Mouse (Mus musculus): ENCODE data around the gene Itsn1.

Itsn1 gene

DNA sequence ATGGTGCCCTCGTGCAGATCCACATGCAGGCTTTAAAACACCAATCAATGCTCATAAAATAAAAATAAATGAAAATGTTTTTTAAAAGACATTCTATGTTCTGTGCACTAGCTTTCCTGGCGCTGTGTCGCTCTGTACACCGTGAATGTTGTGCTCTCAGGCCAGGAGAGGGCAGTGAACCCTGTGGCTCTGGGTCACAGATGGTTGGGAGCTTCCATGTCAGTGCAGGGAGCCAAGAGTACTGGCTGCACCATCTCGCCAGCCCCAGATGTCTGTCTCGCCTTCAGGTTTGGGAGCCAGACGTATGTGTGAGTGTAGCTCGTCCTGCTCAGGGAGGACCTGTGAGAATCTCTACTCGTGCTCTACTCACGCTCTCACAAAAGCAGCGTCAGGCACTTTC, 109.7 kb downstream of the Itsn1 start:
- Histone ChIP-seq H3K9me3 (ENCODE audit: low read length) (no peaks in the 10 kb centered on the region), H3K27me3 (ENCODE audit: insufficient read depth, low read length) (no peaks in the 10 kb centered on the region), H3K36me3 (ENCODE audit: insufficient read depth, low read length) (0 out of 2 replicates have a peak, but pooled peaks cover 9% of the 10 kb centered on the region), H3K4me3 (replicated peaks; ENCODE audit: low read length) (peak overlapping the region; percentile 43; the same call in 1 of the 2 replicates), H3K4me1 (replicated peaks; ENCODE audit: low read depth, low read length) (peaks cover 69% of the 10 kb centered on the region)
- no peak for TF ChIP-seq POU5F1 (IDR thresholded peaks at IDR 0.05; ENCODE audit: borderline replicate concordance, low read length)

GRCm38 (mm10) chr16:91839462-91839861, 110.4 kb downstream of the Itsn1 start:
- Histone ChIP-seq H3K36me3 (ENCODE audit: insufficient read depth, low read length) (0 out of 2 replicates have a peak, but pooled peaks cover 11% of the 10 kb centered on the region), H3K27me3 (ENCODE audit: insufficient read depth, low read length) (no peaks in the 10 kb centered on the region), H3K4me3 (replicated peaks; ENCODE audit: low read length) (peak overlapping the region; percentile 60), H3K9me3 (ENCODE audit: low read length) (no peaks in the 10 kb centered on the region), H3K4me1 (replicated peaks; ENCODE audit: low read depth, low read length) (peaks cover 74% of the 10 kb centered on the region)
- TF ChIP-seq POU5F1 (IDR thresholded peaks at IDR 0.05; ENCODE audit: borderline replicate concordance, low read length), result no peak
- TF ChIP-seq CTCF (conservative IDR thresholded peaks at IDR 0.05; ENCODE audit: low read length), result no peak
- no peak for TF ChIP-seq NANOG (IDR thresholded peaks at IDR 0.05; ENCODE audit: borderline replicate concordance, low read length)

GRCm38 (mm10) chr16:91841026-91841630, 112.0 kb downstream of the Itsn1 start:
- TF ChIP-seq CTCF (conservative IDR thresholded peaks at IDR 0.05; ENCODE audit: low read length) (no peak), NANOG (IDR thresholded peaks at IDR 0.05; ENCODE audit: borderline replicate concordance, low read length) (no peak), POU5F1 (IDR thresholded peaks at IDR 0.05; ENCODE audit: borderline replicate concordance, low read length) (no peak)
- H3K4me1 ChIP-seq (replicated peaks; ENCODE audit: low read depth, low read length), result peaks cover 78% of the 10 kb centered on the region

DNA sequence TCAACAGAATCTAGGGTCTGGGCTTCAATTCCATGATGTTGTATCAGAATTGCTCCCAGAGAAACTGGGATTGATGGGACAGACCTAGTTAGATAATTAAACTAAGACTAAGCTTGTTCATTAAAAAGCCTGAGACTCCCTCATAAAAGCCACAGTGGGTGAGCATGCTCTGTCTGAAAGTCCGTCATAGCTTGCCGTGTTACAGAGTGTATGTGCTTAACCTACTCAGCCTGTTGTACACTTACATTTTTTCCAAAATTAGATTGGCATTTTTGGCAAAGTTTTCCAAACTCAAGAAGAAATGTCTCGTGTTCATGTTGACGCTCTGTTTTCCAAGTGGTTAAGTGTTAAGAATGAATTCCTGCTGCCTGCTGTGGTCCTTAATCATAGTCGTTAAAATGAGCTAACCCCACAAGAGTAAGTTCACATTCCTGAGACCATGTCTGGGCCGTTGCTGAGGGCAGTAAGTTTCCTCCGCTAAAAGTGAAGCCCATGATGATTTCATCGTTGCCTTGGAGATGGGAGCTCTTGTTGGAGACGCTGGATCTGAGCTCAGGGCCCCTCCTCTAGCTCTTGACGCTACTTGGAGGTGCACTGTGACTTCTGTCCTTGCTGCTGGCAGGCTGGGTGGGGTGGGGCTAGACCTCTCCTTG, 117.1 kb downstream of the Itsn1 start:
- Histone ChIP-seq H3K27me3 (ENCODE audit: insufficient read depth, low read length) (no peaks in the 10 kb centered on the region), H3K36me3 (ENCODE audit: insufficient read depth, low read length) (peaks cover 28% of the 10 kb centered on the region), H3K4me1 (replicated peaks; ENCODE audit: low read depth, low read length) (peaks cover 54% of the 10 kb centered on the region), H3K9me3 (ENCODE audit: low read length) (no peaks in the 10 kb centered on the region), H3K4me3 (replicated peaks; ENCODE audit: low read length) (no peak overlapping the region)
- TF ChIP-seq NANOG (IDR thresholded peaks at IDR 0.05; ENCODE audit: borderline replicate concordance, low read length), result no peak
- TF ChIP-seq POU5F1 (IDR thresholded peaks at IDR 0.05; ENCODE audit: borderline replicate concordance, low read length), result no peak
- TF ChIP-seq CTCF (conservative IDR thresholded peaks at IDR 0.05; ENCODE audit: low read length), result no peak

More at GRCm38 (mm10) chr16:91841026-91841630, 112.0 kb downstream of the Itsn1 start:
- H3K27me3 ChIP-seq (ENCODE audit: insufficient read depth, low read length), result no peaks in the 10 kb centered on the region
- H3K4me3 ChIP-seq (replicated peaks; ENCODE audit: low read length), result no peak overlapping the region
- H3K36me3 ChIP-seq (ENCODE audit: insufficient read depth, low read length), result 0 out of 2 replicates have a peak, but pooled peaks cover 11% of the 10 kb centered on the region
- H3K9me3 ChIP-seq (ENCODE audit: low read length), result no peaks in the 10 kb centered on the region

DNA sequence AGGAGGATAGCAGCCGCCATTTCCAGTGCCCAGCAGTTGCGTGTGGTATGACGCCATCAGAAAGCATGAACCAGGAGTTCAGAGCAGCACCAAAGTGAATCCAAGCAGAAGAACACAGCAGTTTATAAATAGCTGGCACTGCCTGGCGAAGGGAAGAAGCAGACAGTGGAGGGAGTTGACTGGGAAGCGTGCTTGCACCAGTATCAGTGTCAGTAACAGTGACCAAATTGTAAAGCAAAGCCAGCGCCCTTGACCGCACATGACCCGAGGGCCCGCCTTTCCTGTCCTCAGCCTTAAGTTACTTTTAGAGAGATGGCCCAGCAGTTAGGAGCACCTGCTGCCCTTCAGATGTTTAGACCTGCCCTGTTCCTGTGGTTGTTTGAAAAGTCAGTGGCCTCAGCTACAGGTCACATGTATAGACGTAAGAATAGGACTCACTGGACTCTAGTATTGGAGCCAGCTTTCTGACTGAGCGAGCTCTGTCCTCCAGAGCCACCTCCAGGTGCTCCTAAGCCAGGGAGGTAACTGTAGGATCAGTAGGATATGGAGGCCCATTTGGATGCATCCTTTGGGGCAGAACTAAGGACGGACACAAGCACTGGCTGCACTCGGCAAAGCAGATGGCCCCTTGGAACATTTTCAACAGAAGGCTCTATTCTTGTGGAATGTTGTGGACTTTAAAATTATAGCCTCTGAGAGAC, 118.6 kb downstream of the Itsn1 start:
- Histone ChIP-seq H3K9me3 (ENCODE audit: low read length) (no peaks in the 10 kb centered on the region), H3K4me1 (replicated peaks; ENCODE audit: low read depth, low read length) (peaks cover 62% of the 10 kb centered on the region), H3K36me3 (ENCODE audit: insufficient read depth, low read length) (peaks cover 24% of the 10 kb centered on the region), H3K4me3 (replicated peaks; ENCODE audit: low read length) (no peak overlapping the region), H3K27me3 (ENCODE audit: insufficient read depth, low read length) (no peaks in the 10 kb centered on the region)
- TF ChIP-seq POU5F1 (IDR thresholded peaks at IDR 0.05; ENCODE audit: borderline replicate concordance, low read length) (no peak), NANOG (IDR thresholded peaks at IDR 0.05; ENCODE audit: borderline replicate concordance, low read length) (no peak)

DNA sequence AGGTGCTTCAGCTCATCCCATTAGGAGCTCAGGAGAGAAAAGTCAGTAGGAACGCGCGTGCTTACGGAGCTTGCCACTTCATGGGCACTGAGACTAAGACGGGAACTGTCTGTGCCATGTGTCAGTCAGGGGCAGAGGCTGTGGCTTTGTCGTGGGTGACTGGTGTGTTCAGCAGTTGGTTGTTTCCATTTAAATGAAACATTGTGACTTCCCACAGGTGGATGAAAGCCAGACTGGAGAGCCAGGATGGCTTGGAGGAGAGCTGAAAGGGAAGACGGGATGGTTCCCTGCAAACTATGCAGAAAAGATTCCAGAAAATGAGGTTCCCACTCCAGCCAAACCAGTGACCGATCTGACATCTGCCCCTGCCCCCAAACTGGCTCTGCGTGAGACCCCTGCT, 119.4 kb downstream of the Itsn1 start:
- peaks cover 68% of the 10 kb centered on the region for H3K4me1 ChIP-seq (replicated peaks; ENCODE audit: low read depth, low read length)
- H3K36me3 ChIP-seq (ENCODE audit: insufficient read depth, low read length), result peaks cover 22% of the 10 kb centered on the region
- H3K4me3 ChIP-seq (replicated peaks; ENCODE audit: low read length), result no peak overlapping the region
- H3K9me3 ChIP-seq (ENCODE audit: low read length), result no peaks in the 10 kb centered on the region
- TF ChIP-seq CTCF (conservative IDR thresholded peaks at IDR 0.05; ENCODE audit: low read length) (no peak), POU5F1 (IDR thresholded peaks at IDR 0.05; ENCODE audit: borderline replicate concordance, low read length) (no peak), NANOG (IDR thresholded peaks at IDR 0.05; ENCODE audit: borderline replicate concordance, low read length) (no peak)
- H3K27me3 ChIP-seq (ENCODE audit: insufficient read depth, low read length), result no peaks in the 10 kb centered on the region

- Histone ChIP-seq H3K36me3 (ENCODE audit: insufficient read depth, low read length) (peaks cover 17% of the 10 kb centered on the region), H3K27me3 (ENCODE audit: insufficient read depth, low read length) (no peaks in the 10 kb centered on the region), H3K4me3 (replicated peaks; ENCODE audit: low read length) (no peak overlapping the region), H3K9me3 (ENCODE audit: low read length) (no peaks in the 10 kb centered on the region), H3K4me1 (replicated peaks; ENCODE audit: low read depth, low read length) (peaks cover 68% of the 10 kb centered on the region)
- TF ChIP-seq POU5F1 (IDR thresholded peaks at IDR 0.05; ENCODE audit: borderline replicate concordance, low read length) (no peak), CTCF (conservative IDR thresholded peaks at IDR 0.05; ENCODE audit: low read length) (no peak), NANOG (IDR thresholded peaks at IDR 0.05; ENCODE audit: borderline replicate concordance, low read length) (no peak)
Measured at GRCm38 (mm10) chr16:91848906-91849603, 120.0 kb downstream of the Itsn1 start.

- Histone ChIP-seq H3K9me3 (ENCODE audit: low read length) (no peaks in the 10 kb centered on the region), H3K36me3 (ENCODE audit: insufficient read depth, low read length) (peaks cover 17% of the 10 kb centered on the region), H3K4me1 (replicated peaks; ENCODE audit: low read depth, low read length) (peaks cover 60% of the 10 kb centered on the region), H3K27me3 (ENCODE audit: insufficient read depth, low read length) (no peaks in the 10 kb centered on the region), H3K4me3 (replicated peaks; ENCODE audit: low read length) (no peak overlapping the region)
- TF ChIP-seq POU5F1 (IDR thresholded peaks at IDR 0.05; ENCODE audit: borderline replicate concordance, low read length) (no peak), CTCF (conservative IDR thresholded peaks at IDR 0.05; ENCODE audit: low read length) (no peak)
Measured at GRCm38 (mm10) chr16:91850175-91850574, 121.1 kb downstream of the Itsn1 start.

Data from E14TG2a.4 (cell line).